Mouse (Mus musculus) ES-Bruce4 (cell line): ENCODE measurements around the gene Gpatch2. TPM values are rescaled to one million over a fixed set of nuclear protein-coding genes. Genes with fewer than 3 reads are reported as not detected.

Experiments used
- H3K27ac ChIP-seq: 2 replicates; pipeline ENCODE4 v1.5.1; 2012; ENCODE audit warnings: low read length, inconsistent platforms; ENCODE audit not compliant: insufficient read depth
- H3K27me3 ChIP-seq: 2 replicates; pipeline ENCODE4 v1.6.1; 2012; ENCODE audit warnings: mild to moderate bottlenecking, low read length, inconsistent platforms; ENCODE audit not compliant: control insufficient read depth, poor library complexity, insufficient read depth, severe bottlenecking
- H3K36me3 ChIP-seq: 2 replicates; pipeline ENCODE4 v1.6.1; 2012; ENCODE audit warnings: inconsistent platforms, mild to moderate bottlenecking, low read length, moderate library complexity; ENCODE audit not compliant: control insufficient read depth, poor library complexity, insufficient read depth, severe bottlenecking
- H3K4me1 ChIP-seq: one replicate; pipeline ENCODE4 v1.8.1; 2011; ENCODE audit warnings: low read length; ENCODE audit not compliant: control insufficient read depth, insufficient read depth
- H3K4me3 ChIP-seq: 2 replicates; pipeline ENCODE4 v1.5.1; 2011; ENCODE audit warnings: low read depth, mild to moderate bottlenecking, low read length
- H3K9ac ChIP-seq: 2 replicates; pipeline ENCODE4 v1.6.1; 2012; ENCODE audit warnings: low read depth, mild to moderate bottlenecking, inconsistent platforms; ENCODE audit not compliant: poor library complexity, severe bottlenecking
- H3K9me3 ChIP-seq: replicated peaks from 2 replicates; pipeline ENCODE4 v1.6.1; 2012; ENCODE audit warnings: mild to moderate bottlenecking, low read length, inconsistent platforms; ENCODE audit not compliant: control insufficient read depth, poor library complexity, insufficient read depth, severe bottlenecking
- CTCF ChIP-seq: IDR thresholded peaks from one replicate; pipeline ENCODE4 v1.8.1; 2011; ENCODE audit warnings: low read depth, low read length
- EP300 ChIP-seq: IDR thresholded peaks from 2 replicates; pipeline ENCODE4 v1.6.1; 2011; ENCODE audit warnings: low read depth, low read length; ENCODE audit not compliant: insufficient read depth
- POLR2A ChIP-seq: IDR thresholded peaks from one replicate; pipeline ENCODE4 v1.8.1; 2011; ENCODE audit warnings: low read length; ENCODE audit not compliant: insufficient read depth
- polyA plus RNA-seq: library from polyadenylated mRNA; stranded (reverse); fragments of >200 nt; gene quantifications from 2 replicates; pipeline ENCODE4 v1.2.4, GENCODE M21; 2011; ENCODE audit warnings: low read depth; ENCODE audit not compliant: missing spikeins, insufficient read depth, insufficient read length

Gpatch2 gene
- polyA plus RNA-seq, 1 experiment = 27.0 TPM

GRCm38 (mm10) chr1:187314516-187314915, 99.2 kb downstream of the Gpatch2 start:
- no peak for TF ChIP-seq POLR2A
- TF ChIP-seq EP300 = no peak
- no peaks in the 10 kb centered on the region for H3K9me3 ChIP-seq
- no peak overlapping the region for H3K9ac ChIP-seq
- no peaks in the 10 kb centered on the region for H3K36me3 ChIP-seq
- H3K4me3 ChIP-seq = no peak overlapping the region
- no peaks in the 10 kb centered on the region for H3K4me1 ChIP-seq
- H3K27ac ChIP-seq = no peak overlapping the region
- no peaks in the 10 kb centered on the region for H3K27me3 ChIP-seq

DNA sequence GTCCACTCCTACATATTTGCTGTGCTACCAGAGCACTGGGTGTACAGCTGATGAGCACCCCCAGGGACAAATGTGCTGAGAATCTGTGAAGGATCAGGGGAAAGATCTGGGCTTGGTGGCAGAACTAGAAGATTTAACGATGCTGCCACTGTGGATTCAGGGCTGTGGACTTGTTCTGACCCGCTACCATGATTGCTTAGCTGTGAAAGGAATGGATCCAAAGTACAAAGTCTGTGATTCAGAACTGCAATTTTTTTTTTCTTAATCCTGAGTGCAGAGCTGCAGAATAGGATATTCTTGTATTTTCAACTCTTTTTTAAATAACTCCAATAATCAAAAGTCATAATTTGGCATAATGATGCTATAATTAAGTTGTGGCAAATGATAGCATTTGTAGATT, 100.5 kb downstream of the Gpatch2 start:
- no peak overlapping the region for H3K9ac ChIP-seq
- no peaks in the 10 kb centered on the region for H3K9me3 ChIP-seq
- H3K27me3 ChIP-seq = no peaks in the 10 kb centered on the region
- H3K27ac ChIP-seq = no peak overlapping the region
- H3K4me3 ChIP-seq = no peak overlapping the region
- no peaks in the 10 kb centered on the region for H3K36me3 ChIP-seq
- no peak for TF ChIP-seq CTCF
- TF ChIP-seq EP300 = no peak
- no peak for TF ChIP-seq POLR2A
- no peaks in the 10 kb centered on the region for H3K4me1 ChIP-seq

- Histone ChIP-seq H3K4me1 (no peaks in the 10 kb centered on the region), H3K27ac (no peak overlapping the region), H3K27me3 (no peaks in the 10 kb centered on the region), H3K9ac (no peak overlapping the region), H3K36me3 (no peaks in the 10 kb centered on the region), H3K4me3 (no peak overlapping the region), H3K9me3 (no peaks in the 10 kb centered on the region)
- TF ChIP-seq EP300 = no peak
- TF ChIP-seq POLR2A = no peak
- no peak for TF ChIP-seq CTCF
These were observed 101.2 kb downstream of the Gpatch2 start for GRCm38 (mm10) chr1:187316555-187316954.

GRCm38 (mm10) chr1:187321814-187322213, 106.5 kb downstream of the Gpatch2 start:
- Histone ChIP-seq H3K27ac (no peak overlapping the region), H3K9me3 (no peaks in the 10 kb centered on the region), H3K4me3 (no peak overlapping the region), H3K27me3 (no peaks in the 10 kb centered on the region), H3K9ac (no peak overlapping the region), H3K36me3 (no peaks in the 10 kb centered on the region), H3K4me1 (no peaks in the 10 kb centered on the region)
- TF ChIP-seq POLR2A (no peak), CTCF (no peak), EP300 (no peak)

DNA sequence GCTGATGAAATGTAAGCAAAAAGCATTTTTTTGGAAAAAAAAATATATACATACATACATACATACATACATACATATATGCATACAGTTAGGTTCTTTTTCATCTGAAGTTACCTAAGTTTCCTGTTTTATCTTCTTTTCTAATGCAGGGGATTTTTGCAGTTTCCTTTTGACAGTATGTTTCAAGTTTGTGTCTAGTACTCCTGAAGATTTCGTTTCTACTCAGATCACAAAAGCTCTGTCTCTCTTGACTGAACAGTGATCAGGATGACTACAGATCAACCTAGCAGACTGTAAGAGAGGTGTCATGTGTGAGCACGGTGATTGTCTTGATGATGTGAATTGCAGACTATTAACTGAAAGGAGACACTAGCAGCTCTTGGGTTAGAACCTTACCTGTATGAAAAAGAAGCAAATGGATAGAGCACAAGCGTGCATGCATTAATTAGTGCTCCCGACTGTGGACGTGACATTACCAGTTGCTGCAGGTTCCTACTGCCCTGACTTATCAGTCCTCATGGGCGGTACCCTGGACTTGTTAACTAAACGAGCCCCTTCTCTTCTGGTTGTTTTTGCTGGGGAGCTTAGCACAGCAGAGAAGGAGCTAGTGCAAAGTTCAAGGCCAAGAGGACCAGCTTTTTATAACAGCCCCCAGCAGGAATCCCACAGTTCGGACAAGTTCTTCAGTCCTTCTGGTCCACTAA, 107.3 kb downstream of the Gpatch2 start:
- Histone ChIP-seq H3K36me3 (no peaks in the 10 kb centered on the region), H3K9me3 (no peaks in the 10 kb centered on the region), H3K27me3 (no peaks in the 10 kb centered on the region), H3K4me3 (no peak overlapping the region), H3K9ac (no peak overlapping the region), H3K27ac (no peak overlapping the region), H3K4me1 (no peaks in the 10 kb centered on the region)
- TF ChIP-seq POLR2A (no peak), EP300 (no peak), CTCF (no peak)

- no peaks in the 10 kb centered on the region for H3K36me3 ChIP-seq
- no peak overlapping the region for H3K27ac ChIP-seq
These were observed 107.9 kb downstream of the Gpatch2 start for GRCm38 (mm10) chr1:187323209-187323589.

More at GRCm38 (mm10) chr1:187323209-187323589, 107.9 kb downstream of the Gpatch2 start:
- no peak overlapping the region for H3K4me3 ChIP-seq
- H3K9ac ChIP-seq = no peak overlapping the region
- TF ChIP-seq EP300 = no peak
- no peak for TF ChIP-seq CTCF
- no peak for TF ChIP-seq POLR2A
- no peaks in the 10 kb centered on the region for H3K27me3 ChIP-seq
- H3K4me1 ChIP-seq = no peaks in the 10 kb centered on the region
- no peaks in the 10 kb centered on the region for H3K9me3 ChIP-seq
